Mouse (Mus musculus): ENCODE measurements around the gene Casp8ap2. TPM values are rescaled to one million over a fixed set of nuclear protein-coding genes. Genes with fewer than 3 reads are reported as not detected.

The Casp8ap2 gene
- polyA plus RNA-seq, 1 experiment: 1.8 TPM

DNA sequence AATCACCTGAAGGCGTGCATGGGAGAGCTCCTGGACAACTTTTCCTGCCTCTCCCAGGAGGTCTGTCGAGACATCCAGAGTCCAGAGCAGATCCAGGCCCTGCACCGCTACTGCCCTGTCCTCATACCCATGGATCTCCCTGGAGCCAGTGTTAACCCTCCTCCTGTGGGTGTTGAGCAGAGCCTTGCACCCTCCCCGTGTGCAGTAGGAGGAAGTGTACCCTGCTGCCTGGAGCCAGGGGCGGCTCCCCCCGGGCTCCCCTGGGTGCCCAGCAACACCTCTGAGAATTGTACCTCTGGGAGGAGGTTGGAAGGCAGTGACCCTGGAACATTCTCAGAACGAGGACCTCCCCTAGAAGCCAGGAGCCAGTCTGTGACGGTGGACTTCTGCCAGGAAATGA, 35.4 kb upstream of the Casp8ap2 start:
- Histone ChIP-seq H3K79me2 (ENCODE audit: control insufficient read depth, insufficient read depth) (no peaks in the 10 kb centered on the region), H3ac (ENCODE audit: control insufficient read depth, insufficient read length) (no peak overlapping the region), H3K4me3 (no peak overlapping the region), H3K4me2 (ENCODE audit: low read depth) (no peak overlapping the region), H3K36me3 (ENCODE audit: control insufficient read depth, insufficient read depth) (no peaks in the 10 kb centered on the region), H3K27me3 (ENCODE audit: control insufficient read depth, insufficient read depth, insufficient read length) (no peaks in the 10 kb centered on the region)
- TF ChIP-seq MYOG (IDR thresholded peaks at IDR 0.05; ENCODE audit: control insufficient read depth in 1 of 3, insufficient read depth in 1 of 3, insufficient read length in 2 of 3, low read depth in 2 of 3): no peak
- TF ChIP-seq CEBPB (IDR thresholded peaks at IDR 0.05; ENCODE audit: insufficient read depth, poor library complexity, severe bottlenecking): no peak
- no peak for TF ChIP-seq MYOD1 (IDR thresholded peaks at IDR 0.05; ENCODE audit: control insufficient read depth in 1 of 3, insufficient read length in 2 of 3, low read depth in 2 of 3)
- no peak for TF ChIP-seq REST (IDR thresholded peaks at IDR 0.05; ENCODE audit: insufficient read depth, insufficient read length)
- TF ChIP-seq MAX (IDR thresholded peaks at IDR 0.05; ENCODE audit: low read depth): no peak
- no peak for TF ChIP-seq USF1 (IDR thresholded peaks at IDR 0.05; ENCODE audit: low read depth)
- TF ChIP-seq SRF (IDR thresholded peaks at IDR 0.05; ENCODE audit: control insufficient read depth, insufficient read length, low read depth): no peak
- no peak for TF ChIP-seq POLR2A (IDR thresholded peaks at IDR 0.05; ENCODE audit: insufficient read length, low read depth)
- TF ChIP-seq TCF12 (IDR thresholded peaks at IDR 0.05; ENCODE audit: insufficient read depth, poor library complexity, severe bottlenecking): no peak
- TF ChIP-seq E2F4 (IDR thresholded peaks at IDR 0.05; ENCODE audit: insufficient read depth): no peak
- no peak for TF ChIP-seq POLR2AphosphoS2 (IDR thresholded peaks at IDR 0.05; ENCODE audit: insufficient read length, low read depth)
- TF ChIP-seq TCF3 (IDR thresholded peaks at IDR 0.05; ENCODE audit: insufficient read length, low read depth): no peak

DNA sequence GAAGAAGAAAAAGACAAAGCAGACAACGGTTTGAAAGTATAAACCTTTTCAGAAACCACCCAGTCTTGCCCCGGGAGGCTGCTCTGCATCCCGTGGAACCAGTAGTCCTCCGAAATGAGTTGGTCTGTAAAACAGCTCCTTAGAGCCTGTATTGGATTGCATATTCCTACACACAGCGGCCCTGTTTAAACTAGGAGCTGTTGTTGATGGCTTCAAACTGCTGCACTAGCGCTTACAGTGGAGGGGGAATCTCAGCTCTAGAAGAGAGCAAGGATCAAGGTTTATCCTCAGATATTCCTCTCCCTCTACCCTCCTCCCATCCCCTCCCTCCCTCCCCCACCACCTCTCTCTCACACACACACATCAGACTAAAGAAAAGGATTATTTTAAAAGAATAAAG, 31.1 kb upstream of the Casp8ap2 start:
- Histone ChIP-seq H3K36me3 (ENCODE audit: control insufficient read depth, insufficient read depth) (no peaks in the 10 kb centered on the region), H3K4me2 (ENCODE audit: low read depth) (no peak overlapping the region), H3K27me3 (ENCODE audit: control insufficient read depth, insufficient read depth, insufficient read length) (no peaks in the 10 kb centered on the region), H3K79me2 (ENCODE audit: control insufficient read depth, insufficient read depth) (no peaks in the 10 kb centered on the region), H3K4me3 (no peak overlapping the region), H3ac (ENCODE audit: control insufficient read depth, insufficient read length) (no peak overlapping the region)
- TF ChIP-seq CEBPB (IDR thresholded peaks at IDR 0.05; ENCODE audit: insufficient read depth, poor library complexity, severe bottlenecking) (no peak), E2F4 (IDR thresholded peaks at IDR 0.05; ENCODE audit: insufficient read depth) (no peak), TCF12 (IDR thresholded peaks at IDR 0.05; ENCODE audit: insufficient read depth, poor library complexity, severe bottlenecking) (no peak)

DNA sequence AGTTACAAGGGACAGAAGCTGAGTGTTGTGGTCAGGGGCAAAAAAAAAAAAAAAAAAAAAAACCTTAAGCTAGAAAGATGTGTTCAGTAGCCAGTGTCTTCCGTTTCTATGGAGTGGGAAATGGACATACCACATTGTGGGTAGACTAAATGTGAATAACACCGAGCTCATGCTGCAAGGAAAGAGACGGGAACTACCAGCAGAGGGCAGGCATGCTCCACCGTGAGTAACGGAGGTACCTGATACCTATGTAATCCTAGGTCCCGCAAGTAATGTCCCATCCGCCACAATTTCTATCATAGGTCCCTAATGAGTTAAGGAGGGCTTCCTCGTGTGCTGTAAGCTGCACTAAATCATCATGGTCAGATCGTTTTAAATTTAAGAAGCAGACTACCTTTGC, 28.7 kb upstream of the Casp8ap2 start:
- Histone ChIP-seq H3K4me2 (ENCODE audit: low read depth) (no peak overlapping the region), H3ac (ENCODE audit: control insufficient read depth, insufficient read length) (no peak overlapping the region), H3K36me3 (ENCODE audit: control insufficient read depth, insufficient read depth) (no peaks in the 10 kb centered on the region), H3K79me2 (ENCODE audit: control insufficient read depth, insufficient read depth) (no peaks in the 10 kb centered on the region), H3K27me3 (ENCODE audit: control insufficient read depth, insufficient read depth, insufficient read length) (peaks cover 9% of the 10 kb centered on the region), H3K4me3 (no peak overlapping the region)
- TF ChIP-seq MYOG (IDR thresholded peaks at IDR 0.05; ENCODE audit: control insufficient read depth in 1 of 3, insufficient read depth in 1 of 3, insufficient read length in 2 of 3, low read depth in 2 of 3) (no peak), POLR2A (IDR thresholded peaks at IDR 0.05; ENCODE audit: insufficient read length, low read depth) (no peak), SRF (IDR thresholded peaks at IDR 0.05; ENCODE audit: control insufficient read depth, insufficient read length, low read depth) (no peak), USF1 (IDR thresholded peaks at IDR 0.05; ENCODE audit: low read depth) (no peak), TCF12 (IDR thresholded peaks at IDR 0.05; ENCODE audit: insufficient read depth, poor library complexity, severe bottlenecking) (no peak), MYOD1 (IDR thresholded peaks at IDR 0.05; ENCODE audit: control insufficient read depth in 1 of 3, insufficient read length in 2 of 3, low read depth in 2 of 3) (no peak), REST (IDR thresholded peaks at IDR 0.05; ENCODE audit: insufficient read depth, insufficient read length) (no peak), MAX (IDR thresholded peaks at IDR 0.05; ENCODE audit: low read depth) (no peak), CEBPB (IDR thresholded peaks at IDR 0.05; ENCODE audit: insufficient read depth, poor library complexity, severe bottlenecking) (no peak), E2F4 (IDR thresholded peaks at IDR 0.05; ENCODE audit: insufficient read depth) (no peak), TCF3 (IDR thresholded peaks at IDR 0.05; ENCODE audit: insufficient read length, low read depth) (no peak)

DNA sequence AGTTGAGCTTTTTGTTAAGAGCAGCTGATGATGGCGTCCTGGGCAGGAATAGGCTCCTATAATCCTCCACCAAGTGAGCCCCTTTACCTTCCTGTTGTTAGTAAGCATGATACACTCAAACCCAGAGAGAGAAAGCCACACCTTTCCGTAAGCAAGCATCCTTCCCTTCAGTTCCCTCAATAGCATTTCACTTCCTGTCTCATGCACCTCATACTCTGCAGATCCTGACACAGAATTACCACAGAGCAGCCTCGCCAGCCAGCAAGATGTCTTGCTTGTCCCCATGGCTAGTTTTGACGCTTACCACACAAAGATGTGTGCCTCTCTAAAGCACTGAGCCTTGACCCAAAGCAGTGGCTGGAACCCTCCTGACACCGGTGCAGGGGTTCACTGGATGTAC, 27.7 kb upstream of the Casp8ap2 start:
- H3K4me2 ChIP-seq (ENCODE audit: low read depth): no peak overlapping the region
- TF ChIP-seq MYOG (IDR thresholded peaks at IDR 0.05; ENCODE audit: control insufficient read depth in 1 of 3, insufficient read depth in 1 of 3, insufficient read length in 2 of 3, low read depth in 2 of 3): no peak
- no peak for TF ChIP-seq POLR2AphosphoS2 (IDR thresholded peaks at IDR 0.05; ENCODE audit: insufficient read length, low read depth)
- TF ChIP-seq USF1 (IDR thresholded peaks at IDR 0.05; ENCODE audit: low read depth): no peak
- TF ChIP-seq CEBPB (IDR thresholded peaks at IDR 0.05; ENCODE audit: insufficient read depth, poor library complexity, severe bottlenecking): no peak
- TF ChIP-seq REST (IDR thresholded peaks at IDR 0.05; ENCODE audit: insufficient read depth, insufficient read length): no peak
- TF ChIP-seq MYOD1 (IDR thresholded peaks at IDR 0.05; ENCODE audit: control insufficient read depth in 1 of 3, insufficient read length in 2 of 3, low read depth in 2 of 3): no peak
- TF ChIP-seq TCF12 (IDR thresholded peaks at IDR 0.05; ENCODE audit: insufficient read depth, poor library complexity, severe bottlenecking): no peak
- TF ChIP-seq E2F4 (IDR thresholded peaks at IDR 0.05; ENCODE audit: insufficient read depth): no peak
- TF ChIP-seq MAX (IDR thresholded peaks at IDR 0.05; ENCODE audit: low read depth): no peak
- TF ChIP-seq SRF (IDR thresholded peaks at IDR 0.05; ENCODE audit: control insufficient read depth, insufficient read length, low read depth): no peak
- TF ChIP-seq POLR2A (IDR thresholded peaks at IDR 0.05; ENCODE audit: insufficient read length, low read depth): no peak
- no peak for TF ChIP-seq TCF3 (IDR thresholded peaks at IDR 0.05; ENCODE audit: insufficient read length, low read depth)
- no peak overlapping the region for H3K4me3 ChIP-seq
- no peak overlapping the region for H3ac ChIP-seq (ENCODE audit: control insufficient read depth, insufficient read length)
- peaks cover 9% of the 10 kb centered on the region for H3K27me3 ChIP-seq (ENCODE audit: control insufficient read depth, insufficient read depth, insufficient read length)
- no peaks in the 10 kb centered on the region for H3K79me2 ChIP-seq (ENCODE audit: control insufficient read depth, insufficient read depth)
- H3K36me3 ChIP-seq (ENCODE audit: control insufficient read depth, insufficient read depth): no peaks in the 10 kb centered on the region

DNA sequence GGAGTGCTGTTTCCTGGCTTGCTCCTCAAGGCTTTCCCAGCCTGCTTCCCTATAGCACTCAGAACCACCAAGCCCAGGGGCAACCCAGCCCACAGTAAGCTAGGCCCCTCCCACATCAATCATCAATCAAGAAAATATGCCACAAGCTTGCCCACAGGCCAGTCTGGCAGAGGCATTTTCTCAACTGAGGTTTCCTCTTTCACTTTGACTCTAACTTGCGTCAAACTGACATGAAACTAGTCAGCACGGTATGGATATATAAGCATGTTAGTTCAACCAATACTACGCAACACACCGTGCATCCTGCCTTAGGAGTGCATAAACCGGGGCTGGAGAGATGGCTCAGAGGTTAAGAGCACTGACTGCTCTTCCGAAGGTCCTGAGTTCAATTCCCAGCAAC, 27.0 kb upstream of the Casp8ap2 start:
- H3K4me3 ChIP-seq: no peak overlapping the region
- no peak overlapping the region for H3ac ChIP-seq (ENCODE audit: control insufficient read depth, insufficient read length)
- TF ChIP-seq USF1 (IDR thresholded peaks at IDR 0.05; ENCODE audit: low read depth) (no peak), CEBPB (IDR thresholded peaks at IDR 0.05; ENCODE audit: insufficient read depth, poor library complexity, severe bottlenecking) (no peak), SRF (IDR thresholded peaks at IDR 0.05; ENCODE audit: control insufficient read depth, insufficient read length, low read depth) (no peak), MYOD1 (IDR thresholded peaks at IDR 0.05; ENCODE audit: control insufficient read depth in 1 of 3, insufficient read length in 2 of 3, low read depth in 2 of 3) (no peak), REST (IDR thresholded peaks at IDR 0.05; ENCODE audit: insufficient read depth, insufficient read length) (no peak)
- peaks cover 9% of the 10 kb centered on the region for H3K27me3 ChIP-seq (ENCODE audit: control insufficient read depth, insufficient read depth, insufficient read length)
- H3K36me3 ChIP-seq (ENCODE audit: control insufficient read depth, insufficient read depth): no peaks in the 10 kb centered on the region
- H3K4me2 ChIP-seq (ENCODE audit: low read depth): no peak overlapping the region
- no peaks in the 10 kb centered on the region for H3K79me2 ChIP-seq (ENCODE audit: control insufficient read depth, insufficient read depth)
